10 mouse cellular contexts compared by ENCODE assay signal in genomic region chr11:98588833-98589281, GRCm38 (mm10). TPM values are rescaled to one million over a fixed set of nuclear protein-coding genes. Genes with fewer than 3 reads are reported as not detected.
DNase-seq lines count a peak whose midpoint lies in the region; ATAC-seq and TF ChIP-seq lines count a peak whose summit lies in the region.
"Had no signal": no experiment of that assay in that cellular context is flagged by ENCODE, and none has a peak within 500 bp of the region (broad histone marks: within the 10 kb centered on the region; RNA-seq: fewer than 3 reads in every experiment).

No protein-coding gene starts in this region.

- peak overlapping the region; percentile 15 for H3K9ac ChIP-seq in liver, embryonic 11.5 days (ENCODE audit: low read depth, low read length)

- peak overlapping the region; percentile 34; the same call in 1 of the 2 replicates for H3K4me3 ChIP-seq in G1E (ENCODE audit: low read depth, low read length)
- H3K4me3 ChIP-seq in embryonic fibroblast, embryonic 13.5 days (ENCODE audit: insufficient read depth, low read length) = no peak overlapping the region
- H3K4me3 ChIP-seq in liver, embryonic 11.5 days (ENCODE audit: low read depth, low read length) = peak overlapping the region; percentile 70

- peak overlapping the region; percentile 49; the same call in 1 of the 2 replicates for H3K27ac ChIP-seq in embryonic fibroblast, embryonic 13.5 days (ENCODE audit: insufficient read depth, low read length)
- peak overlapping the region; percentile 97 for H3K27ac ChIP-seq in liver, embryonic 11.5 days (ENCODE audit: low read depth, low read length)

- peaks cover 82% of the 10 kb centered on the region for H3K4me1 ChIP-seq in G1E (ENCODE audit: insufficient read depth, low read depth, low read length)
- H3K4me1 ChIP-seq in embryonic fibroblast, embryonic 13.5 days (ENCODE audit: control insufficient read depth, insufficient read depth, low read length) = peaks cover 19% of the 10 kb centered on the region
- peaks cover 45% of the 10 kb centered on the region for H3K4me1 ChIP-seq in liver, embryonic 11.5 days (replicated peaks; ENCODE audit: control insufficient read depth, insufficient read depth, low read length)

- TF ChIP-seq CTCF in G1E (IDR thresholded peaks at IDR 0.05; ENCODE audit: low read depth, low read length) = no peak
- no peak for TF ChIP-seq CTCF in embryonic fibroblast, embryonic 13.5 days (IDR thresholded peaks at IDR 0.05; ENCODE audit: borderline replicate concordance, insufficient read depth, low read length)

- H3K36me3 ChIP-seq in G1E (replicated peaks) = peaks cover 19% of the 10 kb centered on the region
- no peaks in the 10 kb centered on the region for H3K36me3 ChIP-seq in liver, embryonic 11.5 days (ENCODE audit: control insufficient read depth, insufficient read depth, low read length)

- 60% methylated on average over 6 of the region's 6 CpGs for WGBS in liver, embryonic 11.5 days

- DNase-seq in kidney, adult 9 months = peak; percentile 22
- no peak for DNase-seq in kidney, postnatal 4 days
- no peak for DNase-seq in G1E (ENCODE audit: low spot score)
- no peak for DNase-seq in liver, embryonic 11.5 days (ENCODE audit: low spot score)
- DNase-seq in urinary bladder, postnatal 10 days (ENCODE audit: low spot score) = no peak
- no peak for DNase-seq in urinary bladder, postnatal 36 days (ENCODE audit: low spot score in 2 of 2)
- DNase-seq in gastrocnemius, adult 8-10 months (ENCODE audit: low spot score in 2 of 2) = no peak

- no peak for ATAC-seq in G1E (ENCODE audit: extremely low read depth, insufficient number of reproducible peaks, low FRiP score, poor library complexity, severe bottlenecking)
- no peak for ATAC-seq in liver, embryonic 11.5 days (replicated peaks; ENCODE audit: low FRiP score)
- ATAC-seq: Patski had no signal

- peak overlapping the region; percentile 89 for H3K4me2 ChIP-seq in liver, embryonic 11.5 days

- no peak for TF ChIP-seq POLR2A in embryonic fibroblast, embryonic 13.5 days (IDR thresholded peaks at IDR 0.05; ENCODE audit: low read depth, low read length)

- H3K27me3 ChIP-seq in G1E (ENCODE audit: insufficient read depth, low read length) = no peaks in the 10 kb centered on the region
- H3K27me3 ChIP-seq in liver, embryonic 11.5 days (replicated peaks; ENCODE audit: control insufficient read depth, insufficient read depth, low read length) = no peaks in the 10 kb centered on the region

- H3K9me3 ChIP-seq in G1E (replicated peaks) = no peaks in the 10 kb centered on the region
- H3K9me3 ChIP-seq in liver, embryonic 11.5 days (ENCODE audit: control insufficient read depth, low read length) = no peaks in the 10 kb centered on the region

RNA-seq across cellular contexts. Expression of gene Ormdl3, which starts 1.7 kb away (rescaled TPM):
- total RNA-seq in G1E (2014; fragmentation: Nextera tagmentation) = 11.0 and 22.0 TPM in 2 replicates
- total RNA-seq in G1E (2017) = 55.0 and 57.0 TPM in 2 replicates
- polyA plus RNA-seq in G1E (2012) = 37.8 and 43.2 TPM in 2 replicates
- 47.7 and 51.9 TPM in 2 replicates for polyA plus RNA-seq in embryonic fibroblast, embryonic 13.5 days (2011; ENCODE audit: insufficient read length, low read depth, missing spikeins)
- polyA plus RNA-seq in liver, embryonic 11.5 days (2014; fragmentation: Nextera tagmentation; extraction: Ambion mirVana) = 10.9 and 11.7 TPM in 2 replicates
- 10 to 100 TPM; 26.7 to 31.9 (median 28.4) TPM for total RNA-seq in gastrocnemius, adult 8-10 months (2022)

RNA-seq across cellular contexts. Expression of gene Lrrc3c, which starts 9.2 kb away (rescaled TPM):
- not detected in 2 replicates for total RNA-seq in G1E (2014; fragmentation: Nextera tagmentation)
- not detected in 2 replicates for total RNA-seq in G1E (2017)
- polyA plus RNA-seq in G1E (2012) = not detected in 2 replicates
- polyA plus RNA-seq in embryonic fibroblast, embryonic 13.5 days (2011; ENCODE audit: insufficient read length, low read depth, missing spikeins) = not detected in 2 replicates
- not detected in 2 replicates for polyA plus RNA-seq in liver, embryonic 11.5 days (2014; fragmentation: Nextera tagmentation; extraction: Ambion mirVana)
- total RNA-seq in gastrocnemius, adult 8-10 months (2022) = not detected
- total RNA-seq: layer of hippocampus, postnatal 14 days had no signal
- polyA plus RNA-seq: Patski had no signal

RNA-seq across cellular contexts. Expression of gene Gm12355, which starts 36.6 kb away (rescaled TPM):
- total RNA-seq in G1E (2014; fragmentation: Nextera tagmentation) (1.3 TPM in 1 of 2 replicates, not detected in the other), G1E (2017) (1.7 and 3.4 TPM in 2 replicates)
- not detected in 2 replicates for polyA plus RNA-seq in G1E (2012)
- 7.2 and 8.9 TPM in 2 replicates for polyA plus RNA-seq in embryonic fibroblast, embryonic 13.5 days (2011; ENCODE audit: insufficient read length, low read depth, missing spikeins)
- 0.44 and 0.95 TPM in 2 replicates for polyA plus RNA-seq in liver, embryonic 11.5 days (2014; fragmentation: Nextera tagmentation; extraction: Ambion mirVana)
- 1 to 10 TPM; 5.1 to 6.1 (median 5.4) TPM for total RNA-seq in gastrocnemius, adult 8-10 months (2022)

RNA-seq across cellular contexts. Expression of gene Gsdma3, which starts 37.3 kb away (rescaled TPM):
- total RNA-seq in G1E (2014; fragmentation: Nextera tagmentation) = not detected in 2 replicates
- total RNA-seq in G1E (2017) = 0.12 TPM in 1 of 2 replicates, not detected in the other
- polyA plus RNA-seq in G1E (2012) = not detected in 2 replicates
- polyA plus RNA-seq in embryonic fibroblast, embryonic 13.5 days (2011; ENCODE audit: insufficient read length, low read depth, missing spikeins) = not detected in 2 replicates
- not detected in 2 replicates for polyA plus RNA-seq in liver, embryonic 11.5 days (2014; fragmentation: Nextera tagmentation; extraction: Ambion mirVana)
- 10 to 100 TPM in 1 of 4 experiments, 1 to 10 TPM in 3; 5.5 to 18.2 (median 8.3) TPM for total RNA-seq in gastrocnemius, adult 8-10 months (2022)
- total RNA-seq: layer of hippocampus, postnatal 14 days had no signal
- polyA plus RNA-seq: Patski had no signal

RNA-seq across cellular contexts. Expression of gene Zpbp2, which starts 38.0 kb away (rescaled TPM):
- total RNA-seq in G1E (2014; fragmentation: Nextera tagmentation) (2.5 and 4.8 TPM in 2 replicates), G1E (2017) (3.3 and 4.6 TPM in 2 replicates)
- 0.36 and 0.43 TPM in 2 replicates for polyA plus RNA-seq in G1E (2012)
- polyA plus RNA-seq in embryonic fibroblast, embryonic 13.5 days (2011; ENCODE audit: insufficient read length, low read depth, missing spikeins) = not detected in 2 replicates
- 0.40 and 0.42 TPM in 2 replicates for polyA plus RNA-seq in liver, embryonic 11.5 days (2014; fragmentation: Nextera tagmentation; extraction: Ambion mirVana)
- total RNA-seq in gastrocnemius, adult 8-10 months (2022) = not detected
